Mouse (Mus musculus) midbrain, embryonic 15.5 days (tissue): ENCODE results near the gene Dap. TPM values are rescaled to one million over a fixed set of nuclear protein-coding genes. Genes with fewer than 3 reads are reported as not detected.
A peak's percentile ranks its signal among the peaks of the same experiment; 100 is the strongest.

Source experiments
- ATAC-seq: fragments of 200-750 bp; cut with Nextera tagmentation; replicated peaks from 2 replicates; pipeline ENCODE4 v1.8.0; 2017; ENCODE audit warnings: moderate TSS enrichment
- H3K27ac ChIP-seq: fragments of 300-500 bp; sonication (generic); 2 replicates; pipeline ENCODE4 v1.5.1; 2015; ENCODE audit warnings: mild to moderate bottlenecking, inconsistent platforms
- H3K27me3 ChIP-seq: fragments of 300-500 bp; sonication (generic); replicated peaks from 2 replicates; pipeline ENCODE4 v1.6.1; 2015; ENCODE audit warnings: inconsistent platforms
- H3K36me3 ChIP-seq: fragments of 300-500 bp; sonication (generic); replicated peaks from 2 replicates; pipeline ENCODE4 v1.6.1; 2015; ENCODE audit warnings: inconsistent platforms
- H3K4me1 ChIP-seq: fragments of 300-500 bp; sonication (generic); 2 replicates; pipeline ENCODE4 v1.6.1; 2015; ENCODE audit warnings: inconsistent platforms
- H3K4me2 ChIP-seq: fragments of 300-500 bp; sonication (generic); 2 replicates; pipeline ENCODE4 v1.6.1; 2015; ENCODE audit warnings: inconsistent platforms, mild to moderate bottlenecking, moderate library complexity
- H3K4me3 ChIP-seq: fragments of 300-500 bp; sonication (generic); 2 replicates; pipeline ENCODE4 v1.5.1; 2015; ENCODE audit warnings: mild to moderate bottlenecking, inconsistent platforms
- H3K9ac ChIP-seq: fragments of 300-500 bp; sonication (generic); 2 replicates; pipeline ENCODE4 v1.6.1; 2015; ENCODE audit warnings: mild to moderate bottlenecking, inconsistent platforms
- H3K9me3 ChIP-seq: fragments of 300-500 bp; sonication (generic); 2 replicates; pipeline ENCODE4 v1.6.1; 2016; ENCODE audit warnings: inconsistent platforms
- WGBS: fragments of 180-500 bp; shearing (Covaris S2); methylation state at CpG from one replicate; pipeline ENCODE4 v1.1.7; 2015; ENCODE audit warnings: mixed read lengths; 5-methylcytosine and 5-hydroxymethylcytosine counted together
- polyA plus RNA-seq: library from polyadenylated mRNA; unstranded; fragments of >200 nt; fragmentation: Nextera tagmentation; extraction: Ambion mirVana; gene quantifications from 2 replicates; pipeline ENCODE4 v1.2.1, GENCODE M21; 2015

The Dap gene
- polyA plus RNA-seq, 1 experiment from 2014 or later: 24.8 TPM

- no peaks in the 10 kb centered on the region for H3K27me3 ChIP-seq
- H3K9me3 ChIP-seq: no peaks in the 10 kb centered on the region
- H3K36me3 ChIP-seq: no peaks in the 10 kb centered on the region
- ATAC-seq: no peak
- H3K9ac ChIP-seq: no peak overlapping the region
- H3K4me3 ChIP-seq: no peak overlapping the region
- H3K4me1 ChIP-seq: peaks cover 14% of the 10 kb centered on the region
- whole genome bisulfite sequencing: 87% methylated on average over 9 of the region's 9 CpGs
- no peak overlapping the region for H3K4me2 ChIP-seq
- H3K27ac ChIP-seq: no peak overlapping the region
Measured at GRCm38 (mm10) chr15:31254939-31255535, 30.9 kb downstream of the Dap start.

- no peaks in the 10 kb centered on the region for H3K36me3 ChIP-seq
- WGBS: 84% methylated on average over 6 of the region's 6 CpGs
- H3K27ac ChIP-seq: no peak overlapping the region
- H3K4me2 ChIP-seq: no peak overlapping the region
- no peaks in the 10 kb centered on the region for H3K27me3 ChIP-seq
- no peak overlapping the region for H3K9ac ChIP-seq
- no peak for ATAC-seq
- no peaks in the 10 kb centered on the region for H3K9me3 ChIP-seq
- H3K4me1 ChIP-seq: peaks cover 7% of the 10 kb centered on the region
- H3K4me3 ChIP-seq: no peak overlapping the region
Measured at GRCm38 (mm10) chr15:31255762-31256161, 31.6 kb downstream of the Dap start.

GRCm38 (mm10) chr15:31257329-31257728 lies 33.2 kb downstream of the Dap start:
- Histone ChIP-seq H3K36me3 (no peaks in the 10 kb centered on the region), H3K9me3 (no peaks in the 10 kb centered on the region), H3K27ac (0 out of 2 replicates have a peak overlapping the region, but pooled peaks have one; percentile 22), H3K9ac (no peak overlapping the region), H3K4me1 (peaks cover 4% of the 10 kb centered on the region), H3K4me2 (no peak overlapping the region), H3K27me3 (no peaks in the 10 kb centered on the region), H3K4me3 (no peak overlapping the region)
- ATAC-seq: 0 out of 2 replicates have a peak, but pooled peaks have one; percentile 12
- 95% methylated on average over 1 of the region's 1 CpGs for WGBS

GRCm38 (mm10) chr15:31258029-31258692 lies 34.0 kb downstream of the Dap start:
- no peaks in the 10 kb centered on the region for H3K36me3 ChIP-seq
- 80% methylated on average over 21 of the region's 21 CpGs for WGBS
- H3K9me3 ChIP-seq: no peaks in the 10 kb centered on the region
- peaks cover 4% of the 10 kb centered on the region for H3K4me1 ChIP-seq
- no peak overlapping the region for H3K4me2 ChIP-seq
- H3K27me3 ChIP-seq: no peaks in the 10 kb centered on the region
- ATAC-seq: no peak
- H3K9ac ChIP-seq: no peak overlapping the region
- no peak overlapping the region for H3K4me3 ChIP-seq
- no peak overlapping the region for H3K27ac ChIP-seq

GRCm38 (mm10) chr15:31258693-31259439 lies 34.8 kb downstream of the Dap start:
- ATAC-seq: no peak
- no peak overlapping the region for H3K27ac ChIP-seq

GRCm38 (mm10) chr15:31261094-31261493 lies 37.0 kb downstream of the Dap start:
- H3K36me3 ChIP-seq: no peaks in the 10 kb centered on the region
- H3K4me2 ChIP-seq: no peak overlapping the region
- H3K9me3 ChIP-seq: no peaks in the 10 kb centered on the region
- no peak overlapping the region for H3K27ac ChIP-seq
- ATAC-seq: no peak
- H3K4me1 ChIP-seq: peaks cover 4% of the 10 kb centered on the region
- H3K9ac ChIP-seq: no peak overlapping the region
- no peaks in the 10 kb centered on the region for H3K27me3 ChIP-seq
- WGBS: 88% methylated on average over 10 of the region's 10 CpGs
- no peak overlapping the region for H3K4me3 ChIP-seq

More at GRCm38 (mm10) chr15:31258693-31259439, 34.8 kb downstream of the Dap start:
- H3K9me3 ChIP-seq: no peaks in the 10 kb centered on the region
- H3K27me3 ChIP-seq: no peaks in the 10 kb centered on the region
- H3K4me3 ChIP-seq: no peak overlapping the region
- 87% methylated on average over 18 of the region's 18 CpGs for WGBS
- no peaks in the 10 kb centered on the region for H3K36me3 ChIP-seq
- no peak overlapping the region for H3K9ac ChIP-seq
- H3K4me1 ChIP-seq: peaks cover 4% of the 10 kb centered on the region
- no peak overlapping the region for H3K4me2 ChIP-seq

- no peak for ATAC-seq
- WGBS: 77% methylated on average over 9 of the region's 9 CpGs
- H3K4me2 ChIP-seq: no peak overlapping the region
- H3K27ac ChIP-seq: no peak overlapping the region
- no peak overlapping the region for H3K9ac ChIP-seq
- H3K27me3 ChIP-seq: no peaks in the 10 kb centered on the region
- H3K36me3 ChIP-seq: no peaks in the 10 kb centered on the region
- no peak overlapping the region for H3K4me3 ChIP-seq
- H3K9me3 ChIP-seq: no peaks in the 10 kb centered on the region
- no peaks in the 10 kb centered on the region for H3K4me1 ChIP-seq
Measured at GRCm38 (mm10) chr15:31262361-31262760, 38.2 kb downstream of the Dap start.

- Histone ChIP-seq H3K27me3 (no peaks in the 10 kb centered on the region), H3K4me1 (no peaks in the 10 kb centered on the region), H3K4me2 (no peak overlapping the region), H3K9me3 (no peaks in the 10 kb centered on the region), H3K9ac (no peak overlapping the region), H3K36me3 (no peaks in the 10 kb centered on the region), H3K4me3 (no peak overlapping the region), H3K27ac (no peak overlapping the region)
- peak; percentile 92 for ATAC-seq
- WGBS: 24% methylated on average over 6 of the region's 6 CpGs
Measured at GRCm38 (mm10) chr15:31264827-31265226, 40.7 kb downstream of the Dap start.

GRCm38 (mm10) chr15:31265404-31265803 lies 41.3 kb downstream of the Dap start:
- WGBS: 92% methylated on average over 8 of the region's 8 CpGs
- no peak overlapping the region for H3K4me2 ChIP-seq
- H3K27ac ChIP-seq: no peak overlapping the region
- no peak overlapping the region for H3K9ac ChIP-seq
- no peak overlapping the region for H3K4me3 ChIP-seq
- H3K9me3 ChIP-seq: no peaks in the 10 kb centered on the region
- H3K4me1 ChIP-seq: no peaks in the 10 kb centered on the region
- H3K36me3 ChIP-seq: no peaks in the 10 kb centered on the region
- ATAC-seq: peak; percentile 51
- no peaks in the 10 kb centered on the region for H3K27me3 ChIP-seq

GRCm38 (mm10) chr15:31265845-31266244 lies 41.7 kb downstream of the Dap start:
- H3K27ac ChIP-seq: no peak overlapping the region
- H3K4me2 ChIP-seq: no peak overlapping the region
- no peaks in the 10 kb centered on the region for H3K4me1 ChIP-seq
- no peak overlapping the region for H3K9ac ChIP-seq
- H3K9me3 ChIP-seq: no peaks in the 10 kb centered on the region
- H3K27me3 ChIP-seq: no peaks in the 10 kb centered on the region
- H3K36me3 ChIP-seq: no peaks in the 10 kb centered on the region
- H3K4me3 ChIP-seq: no peak overlapping the region
- ATAC-seq: no peak
- WGBS: 89% methylated on average over 12 of the region's 12 CpGs

GRCm38 (mm10) chr15:31268148-31268547 lies 44.0 kb downstream of the Dap start:
- Histone ChIP-seq H3K36me3 (no peaks in the 10 kb centered on the region), H3K27me3 (no peaks in the 10 kb centered on the region), H3K9me3 (no peaks in the 10 kb centered on the region), H3K27ac (no peak overlapping the region), H3K4me1 (no peaks in the 10 kb centered on the region), H3K9ac (no peak overlapping the region), H3K4me2 (no peak overlapping the region), H3K4me3 (no peak overlapping the region)
- 87% methylated on average over 6 of the region's 6 CpGs for WGBS
- ATAC-seq: no peak

- Histone ChIP-seq H3K9ac (no peak overlapping the region), H3K27me3 (no peaks in the 10 kb centered on the region), H3K4me1 (no peaks in the 10 kb centered on the region), H3K36me3 (no peaks in the 10 kb centered on the region), H3K4me2 (no peak overlapping the region), H3K27ac (no peak overlapping the region), H3K9me3 (no peaks in the 10 kb centered on the region), H3K4me3 (no peak overlapping the region)
- 95% methylated on average over 4 of the region's 4 CpGs for WGBS
- no peak for ATAC-seq
Measured at GRCm38 (mm10) chr15:31269558-31269957, 45.4 kb downstream of the Dap start.
